Mouse (Mus musculus): ENCODE measurements at regions not wholly inside any gene's neighbourhood (a gene's known extent, or its start where the extent isn't known, plus 50 kb on each side); places are given as distances from the start of the nearest gene placed in this dataset.
A peak's percentile ranks its signal among the peaks of the same experiment; 100 is the strongest.
"Not testable (repeated sequence)": the region's sequence is repeated elsewhere in the genome, so short reads cannot be mapped to it uniquely, and the experiment has no call there.

GRCm38 (mm10) chr2:40149186-40149585 lies 922.9 kb upstream of the Ppp6c start:
- DNase-seq: no peak

- DNase-seq: not testable (repeated sequence)
Observed at GRCm38 (mm10) chr2:40127615-40128014, 901.4 kb upstream of the Ppp6c start.

GRCm38 (mm10) chr2:40119176-40119575 lies 892.9 kb upstream of the Ppp6c start:
- DNase-seq: peak; percentile 77

GRCm38 (mm10) chr2:40114435-40114834 lies 888.2 kb upstream of the Ppp6c start:
- DNase-seq: peak; percentile 78

Measured in heart, adult 11 months (tissue).